Mouse (Mus musculus): ENCODE data around the gene Ooep.

The Ooep gene

DNA sequence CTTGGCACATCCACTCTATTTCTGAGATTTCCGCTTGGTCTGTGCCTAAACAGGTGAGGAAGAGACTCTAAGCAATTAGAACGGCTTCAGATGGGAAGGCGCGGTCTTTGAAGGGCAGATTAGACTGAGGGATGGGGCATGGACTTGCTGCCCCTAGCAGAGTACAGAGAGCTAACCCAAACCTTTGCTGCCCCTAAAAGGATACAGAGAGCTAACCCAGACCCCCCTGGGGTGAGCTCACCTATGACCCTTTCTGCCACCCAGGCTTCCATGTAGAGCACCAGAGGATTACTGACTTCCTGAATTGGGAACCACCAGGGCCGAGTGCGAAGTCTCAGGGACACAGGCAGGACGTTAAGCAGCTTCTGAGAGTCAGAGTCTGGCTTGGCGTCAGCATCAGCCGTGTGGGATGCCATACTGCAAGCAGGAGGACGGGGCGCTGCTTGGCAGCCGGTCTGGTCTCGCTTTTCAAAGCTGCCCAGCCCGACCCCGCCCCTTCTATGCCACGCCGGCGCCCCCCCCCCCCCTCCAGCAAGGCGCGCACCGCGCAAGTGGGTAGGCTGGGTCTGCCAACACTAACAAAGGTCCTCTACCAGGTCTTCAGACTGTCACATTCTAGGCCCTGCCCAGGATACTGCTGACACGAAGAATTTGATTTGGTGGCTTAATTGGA, at the start of gene Ooep:
Gene Ooep (minus strand): TSS at position 613 of the 673 bp plus-strand sequence.
- no peak for DNase-seq (ENCODE audit: low spot score in 2 of 2)

DNA sequence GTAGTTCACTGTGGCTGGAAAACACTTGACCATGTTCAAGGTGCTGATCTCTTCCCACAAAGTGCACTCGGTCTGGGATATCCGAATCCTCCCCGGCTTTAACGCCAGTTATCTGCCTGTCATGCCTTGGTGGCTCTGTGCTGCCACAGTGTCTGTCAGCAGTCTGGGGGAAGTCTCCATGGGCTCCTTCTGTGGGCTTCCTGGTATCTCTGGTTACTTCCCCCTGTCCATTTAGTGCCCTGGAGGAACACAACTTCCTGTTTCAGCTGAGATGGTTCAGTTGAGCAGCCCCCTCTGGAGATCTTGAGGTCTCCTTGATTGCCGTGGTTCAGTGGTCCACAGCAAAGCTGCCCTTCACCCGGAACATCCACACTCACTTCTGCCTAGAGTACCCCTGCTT, 49.7 kb upstream of the Ooep start:
- no peak for DNase-seq (ENCODE audit: low spot score in 2 of 2)

DNA sequence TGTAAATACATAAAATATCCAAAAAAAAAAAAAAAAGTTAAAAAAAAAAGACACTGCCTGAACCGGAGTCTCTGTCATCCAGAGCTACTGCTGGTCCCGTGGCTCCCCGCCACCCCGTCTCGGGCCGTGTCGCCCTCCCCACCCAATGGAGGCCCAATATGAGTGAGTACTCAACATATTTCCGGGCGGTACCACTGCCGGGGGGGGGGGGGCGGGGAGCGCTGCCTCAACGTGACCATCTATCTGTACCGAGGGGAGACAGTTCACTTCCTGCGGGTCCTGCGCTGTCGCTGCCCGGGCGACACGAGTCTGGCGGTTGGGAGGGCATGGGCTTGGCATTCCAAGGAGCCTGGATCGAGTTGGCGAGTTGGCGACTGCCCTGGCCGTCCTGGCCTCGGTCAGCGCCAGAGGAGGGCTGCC, 48.8 kb upstream of the Ooep start:
- no peak for DNase-seq (ENCODE audit: low spot score in 2 of 2)

DNA sequence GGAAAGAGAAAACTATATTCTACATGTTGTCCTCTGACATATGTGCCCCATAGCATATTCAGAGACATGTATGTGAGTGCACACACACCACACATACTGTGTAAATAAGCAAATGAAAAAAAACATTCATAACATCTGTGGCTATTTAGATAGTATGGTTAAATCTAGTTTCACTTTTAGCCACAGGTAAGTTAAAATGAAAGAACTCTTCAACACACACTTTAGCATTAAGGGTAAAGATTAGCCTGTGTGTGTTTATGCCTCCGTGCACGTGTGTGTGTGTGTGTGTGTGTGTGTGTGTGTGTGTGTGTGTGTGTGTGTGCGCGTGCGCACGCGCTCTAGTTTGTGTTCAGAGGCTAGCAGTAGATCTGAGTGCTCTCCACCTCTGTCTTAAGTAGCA, 23.1 kb upstream of the Ooep start:
- DNase-seq (ENCODE audit: low spot score in 2 of 2), result no peak

DNA sequence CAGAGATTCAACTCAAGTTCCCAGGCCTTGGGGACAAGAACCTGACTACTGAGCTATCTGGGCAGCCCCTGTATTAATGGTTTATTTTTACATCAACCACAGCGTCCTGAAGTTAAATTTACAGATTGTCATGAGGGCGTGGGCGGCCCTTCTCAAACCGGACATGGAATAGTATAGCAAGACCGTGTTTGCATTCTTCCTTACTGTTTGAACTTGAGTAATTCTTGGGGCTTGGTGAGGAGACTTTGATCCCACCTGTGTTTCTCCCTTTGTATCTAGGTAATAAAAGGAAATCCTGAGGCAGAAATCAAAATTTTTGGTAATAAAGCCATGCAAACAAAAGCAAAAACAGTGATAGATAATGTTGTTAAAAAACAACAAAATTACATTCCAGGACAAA, 22.0 kb upstream of the Ooep start:
- DNase-seq (ENCODE audit: low spot score in 2 of 2), result no peak

DNA sequence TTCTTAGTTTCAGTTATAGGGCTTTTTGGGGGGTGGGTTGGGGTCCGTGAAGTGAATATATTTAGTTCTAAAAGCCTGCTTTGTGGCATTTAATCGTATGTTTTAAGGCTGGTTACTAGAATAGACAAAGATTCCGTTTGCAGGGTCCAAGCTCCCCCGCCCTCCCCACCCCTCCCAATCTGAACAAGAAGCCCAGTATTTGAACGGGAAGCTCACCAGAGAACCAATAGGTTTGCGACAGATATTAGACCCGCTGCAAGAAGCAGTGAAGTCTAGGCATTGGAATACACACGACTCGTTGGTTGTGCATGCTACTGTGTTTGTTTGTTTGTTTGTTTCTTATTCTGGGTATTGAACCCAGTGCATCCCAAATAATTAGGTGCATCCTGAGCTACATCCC, 18.0 kb upstream of the Ooep start:
- no peak for DNase-seq (ENCODE audit: low spot score in 2 of 2)

DNA sequence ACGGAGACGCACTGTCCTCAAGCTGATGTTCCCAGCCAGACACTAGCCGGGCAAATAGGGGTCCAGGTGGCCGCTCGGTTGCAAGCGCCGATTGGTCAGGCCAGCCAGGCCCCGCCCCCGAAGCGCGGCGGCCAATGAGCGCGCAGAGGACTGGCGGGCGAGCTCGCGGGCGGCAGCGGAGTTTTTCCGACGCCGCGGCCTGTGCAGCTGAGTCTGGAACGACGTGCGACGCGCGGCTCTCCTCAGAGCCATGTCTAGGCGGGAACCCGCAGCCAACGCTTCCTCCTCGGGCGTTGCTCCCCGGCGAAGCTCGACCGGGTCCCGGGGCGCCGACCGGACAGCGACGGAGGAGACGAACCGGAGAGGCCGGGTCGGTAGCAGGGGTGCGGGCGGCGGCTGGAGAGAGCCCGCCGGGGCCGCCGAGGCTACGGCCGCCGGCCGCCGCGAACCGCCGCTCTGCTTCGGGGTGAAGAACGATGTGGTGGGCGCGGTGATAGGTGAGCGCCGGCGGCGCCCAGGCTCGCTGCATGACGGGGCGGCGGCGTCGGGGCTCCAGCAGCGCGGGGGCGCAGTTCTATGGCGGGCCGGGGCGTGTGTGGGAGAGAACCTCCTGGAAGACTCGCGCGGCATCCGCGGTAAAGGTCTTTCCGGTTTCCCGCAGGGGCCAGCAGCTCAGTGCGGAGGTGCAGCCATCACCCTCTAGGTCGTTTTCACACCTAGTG, 17.3 kb upstream of the Ooep start, which contains the start of gene Ddx43:
Gene Ddx43 (plus strand): TSS at position 148 of the 722 bp plus-strand sequence.
- peak; percentile 4 to 9 for DNase-seq (ENCODE audit: low spot score in 2 of 2)

DNA sequence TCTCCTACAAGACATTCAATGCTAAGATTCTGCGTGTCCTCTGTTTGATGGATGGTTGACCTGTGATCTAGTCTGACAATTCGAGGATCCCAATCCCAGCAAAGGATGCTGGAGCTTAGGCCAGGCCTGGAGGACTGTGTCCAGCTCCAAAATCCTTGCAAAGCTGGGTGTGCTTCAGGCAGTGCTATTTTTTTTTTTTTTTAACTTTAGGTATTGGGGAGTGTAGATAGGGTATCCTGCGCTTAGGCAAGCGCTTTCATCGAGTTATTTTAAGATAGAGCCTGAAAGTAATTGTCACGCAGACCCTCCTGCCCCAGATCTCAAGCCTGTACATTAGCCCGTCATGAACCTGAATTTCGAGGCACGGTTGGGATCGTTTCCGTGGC, 16.7 kb upstream of the Ooep start:
- DNase-seq (ENCODE audit: low spot score in 2 of 2), result no peak

DNA sequence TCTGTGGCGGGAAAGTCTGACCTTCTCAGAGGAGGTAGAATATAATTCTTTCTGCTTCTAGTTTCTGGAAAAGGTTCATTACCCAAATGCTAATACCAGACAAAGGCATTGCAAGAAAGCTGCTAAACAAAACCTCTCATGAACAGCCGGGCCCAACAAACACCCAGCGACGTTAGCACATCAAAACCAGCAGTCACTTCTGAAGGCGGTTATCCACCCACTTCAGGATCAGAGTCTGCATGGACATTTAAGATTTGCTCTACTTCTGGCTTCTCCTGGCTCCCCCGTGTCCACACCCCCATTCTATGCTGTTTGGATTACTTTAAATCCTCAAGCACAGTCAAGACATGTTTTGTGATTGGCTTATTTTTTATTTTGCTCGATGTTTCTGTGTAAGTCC, 16.1 kb upstream of the Ooep start:
- DNase-seq (ENCODE audit: low spot score in 2 of 2), result no peak

DNA sequence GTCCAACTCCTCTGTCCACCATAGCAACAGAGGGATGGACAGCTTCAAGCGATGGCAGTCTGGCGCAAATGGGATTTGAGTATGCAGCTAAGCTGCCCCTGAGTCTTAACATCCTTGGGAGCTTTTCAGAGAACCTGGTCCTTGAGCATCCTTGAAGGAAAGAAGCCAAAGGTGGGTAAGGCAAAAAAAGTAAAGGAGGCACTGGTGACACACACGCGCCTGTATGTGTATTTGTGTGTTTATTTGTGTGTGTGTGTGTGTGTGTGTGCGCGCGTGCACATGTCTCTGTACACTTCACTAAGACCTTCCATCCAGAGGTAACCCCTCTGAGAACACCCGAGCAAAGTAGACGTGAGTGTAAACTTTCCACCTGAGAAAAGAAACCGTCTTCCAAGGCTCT, 15.2 kb upstream of the Ooep start:
- DNase-seq (ENCODE audit: low spot score in 2 of 2), result no peak

DNA sequence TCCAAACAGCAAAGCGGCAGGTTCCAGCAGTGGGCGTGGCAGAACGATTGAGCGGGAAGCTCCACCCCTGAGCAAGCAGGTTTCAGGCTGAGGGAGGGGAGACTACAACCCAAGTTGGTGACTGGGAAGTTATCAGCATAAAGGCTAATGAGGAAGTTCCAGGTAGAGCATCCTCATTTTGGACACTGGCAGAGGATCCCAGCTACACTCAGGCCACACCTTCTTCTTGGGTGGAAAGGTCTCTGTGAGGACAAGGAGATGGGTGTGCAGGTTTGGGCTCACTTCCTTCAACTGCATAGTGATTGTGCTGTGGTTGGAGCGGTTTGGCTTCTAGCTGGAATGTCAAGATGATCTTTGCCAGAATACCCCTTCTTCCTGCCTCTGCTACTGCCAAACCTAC, 11.5 kb upstream of the Ooep start:
- no peak for DNase-seq (ENCODE audit: low spot score in 2 of 2)

DNA sequence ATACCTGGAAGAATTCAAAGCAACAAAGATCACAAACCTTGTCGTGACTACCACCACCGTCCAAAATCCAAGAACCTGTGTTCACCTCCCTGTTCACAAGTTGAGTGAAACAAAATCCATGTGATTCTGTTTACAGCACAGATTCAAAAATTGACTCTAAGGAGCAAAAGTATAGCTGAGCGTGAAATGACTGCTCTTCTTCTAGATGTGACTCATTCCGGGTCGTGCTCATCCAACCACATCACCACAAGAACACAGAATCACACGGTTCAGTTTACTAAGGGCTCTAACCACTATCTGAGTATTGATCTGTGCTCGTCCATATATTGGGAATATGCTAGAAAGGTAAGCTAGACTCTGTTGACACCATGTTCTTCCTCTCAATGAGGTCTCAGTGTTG, 8.4 kb upstream of the Ooep start:
- no peak for DNase-seq (ENCODE audit: low spot score in 2 of 2)

DNA sequence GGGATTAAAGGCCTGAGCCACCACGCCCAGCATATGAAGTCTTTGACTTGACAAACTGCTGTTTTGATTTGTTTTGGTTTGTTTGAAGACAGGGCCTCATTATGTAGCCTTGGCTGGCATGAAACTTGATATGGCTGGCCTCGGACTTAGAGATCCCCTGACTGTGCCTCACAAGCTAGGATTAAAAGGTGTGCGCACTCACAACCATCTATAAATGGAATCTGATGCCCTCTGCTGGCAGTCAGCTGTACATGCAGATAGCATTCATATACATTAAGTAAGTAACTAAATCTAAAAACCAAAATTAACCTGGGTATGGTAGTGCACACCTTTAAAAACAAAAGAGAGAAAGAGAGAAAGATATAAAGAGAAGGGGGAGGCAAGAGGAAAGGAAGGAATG, 7.4 kb upstream of the Ooep start:
- no peak for DNase-seq (ENCODE audit: low spot score in 2 of 2)

DNA sequence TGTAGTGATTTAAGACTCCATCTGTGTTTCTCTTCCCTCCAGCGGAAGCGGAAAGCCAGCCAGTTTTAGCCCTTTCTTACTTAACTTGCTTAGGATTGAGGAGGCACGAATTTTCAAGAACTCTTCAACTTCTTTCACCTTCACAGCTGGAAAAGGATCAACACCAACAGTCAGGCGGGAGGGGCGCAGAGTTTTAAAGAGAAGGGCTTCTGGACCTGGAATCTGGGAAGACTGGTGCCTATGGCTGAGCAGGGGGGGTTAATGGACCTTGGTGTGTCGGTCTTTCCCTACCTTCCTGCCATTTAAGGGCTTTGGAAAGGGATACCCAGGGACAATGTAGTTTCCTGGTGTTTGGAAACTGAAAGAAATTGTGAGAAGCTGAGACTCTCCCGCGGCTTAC, 979 bp downstream of the Ooep start:
- DNase-seq (ENCODE audit: low spot score in 2 of 2), result no peak

DNA sequence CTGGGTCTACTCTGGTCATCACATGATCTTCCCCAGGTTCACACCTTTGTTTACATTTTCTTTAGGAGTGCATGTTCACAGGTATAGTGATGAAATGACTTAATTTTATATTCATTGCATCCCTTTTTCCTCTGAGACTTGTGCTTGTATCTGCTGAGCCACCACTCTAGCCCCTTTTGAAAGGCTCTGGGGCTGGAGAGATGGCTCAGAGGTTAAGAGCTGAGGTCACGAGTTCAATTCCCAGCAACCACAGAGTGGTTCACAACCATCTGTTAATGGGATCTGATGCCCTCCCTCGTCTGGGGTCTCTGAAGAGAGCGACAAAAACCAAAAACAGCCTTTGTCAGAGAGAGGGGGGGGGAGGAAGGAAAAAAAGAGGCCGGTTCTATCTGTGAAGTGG, 3.0 kb downstream of the Ooep start:
- no peak for DNase-seq (ENCODE audit: low spot score in 2 of 2)

DNA sequence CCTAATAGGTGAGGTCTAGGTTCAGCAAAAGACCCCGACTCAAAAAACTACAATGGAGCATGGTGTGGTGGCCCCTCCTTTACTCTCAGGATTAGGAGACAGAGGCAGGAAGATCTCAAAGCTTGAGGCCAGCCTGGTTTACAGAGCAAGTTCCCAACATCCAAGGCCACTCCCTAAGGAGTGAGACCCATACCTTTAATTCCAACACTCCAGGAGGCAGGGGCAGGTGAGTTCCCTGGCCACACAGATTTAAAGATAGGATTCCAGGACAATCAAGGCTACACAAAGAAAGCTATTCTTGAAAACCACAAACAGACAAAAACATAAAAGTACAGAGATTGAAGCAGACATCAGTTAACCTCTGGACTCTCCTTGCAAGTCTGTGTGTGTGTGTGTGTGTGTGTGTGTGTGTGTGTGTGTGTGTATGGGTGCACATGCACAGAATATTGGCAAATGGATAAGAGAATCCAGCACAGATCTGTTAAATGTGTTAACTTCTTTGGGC, 3.6 kb downstream of the Ooep start:
- DNase-seq (ENCODE audit: low spot score in 2 of 2), result no peak

DNA sequence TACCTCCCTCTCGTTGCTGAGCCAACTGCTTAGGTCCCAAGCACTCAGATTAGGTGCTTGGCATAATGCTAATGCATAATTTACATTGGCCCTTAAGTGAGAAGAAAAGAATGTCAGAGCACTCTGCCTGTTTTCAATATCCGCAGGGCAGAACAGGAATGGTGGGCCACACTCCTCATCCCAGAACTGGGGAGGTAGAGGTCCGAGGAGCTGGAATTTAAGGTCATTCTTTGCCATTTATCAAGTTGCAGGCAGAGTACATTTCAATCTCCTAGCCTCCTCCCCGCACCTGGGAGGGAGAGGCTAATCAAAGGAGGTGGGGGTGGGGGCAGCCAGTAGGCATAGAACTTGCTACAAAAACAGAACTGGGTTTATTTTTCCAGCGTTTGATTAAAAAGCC, 4.1 kb downstream of the Ooep start:
- DNase-seq (ENCODE audit: low spot score in 2 of 2), result no peak

DNA sequence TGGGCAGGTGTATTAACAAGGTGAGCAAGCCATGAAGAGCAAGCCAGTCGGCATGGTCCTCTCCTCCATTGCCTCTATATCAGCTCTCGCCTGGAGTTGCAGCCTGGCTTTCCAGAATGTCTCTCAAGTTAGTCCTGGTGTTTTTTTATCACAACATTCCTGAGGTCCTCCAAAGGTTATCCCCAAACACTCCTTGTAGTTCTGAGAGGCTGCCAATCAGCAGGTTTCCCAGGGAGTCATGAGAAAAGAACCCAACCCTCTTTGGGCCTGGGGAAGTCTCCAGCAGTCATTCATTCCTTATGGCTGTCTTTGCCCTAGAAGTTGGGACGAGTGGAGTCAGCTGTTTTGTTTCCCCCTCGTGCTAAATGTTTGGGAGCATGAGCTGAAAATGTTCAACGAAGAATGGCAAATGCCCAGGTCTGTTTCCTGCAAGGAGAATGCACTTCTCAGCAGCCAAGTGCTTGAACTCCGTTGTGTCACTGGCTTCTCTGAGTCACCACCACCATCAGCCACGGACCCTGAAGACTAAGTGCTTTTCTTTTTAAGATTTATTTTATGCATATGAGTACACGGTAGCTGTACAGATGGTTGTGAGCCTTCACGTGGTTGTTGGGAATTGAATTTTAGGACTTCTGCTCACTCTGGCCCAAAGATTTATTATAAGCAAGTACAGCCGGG, 5.6 kb downstream of the Ooep start:
- no peak for DNase-seq (ENCODE audit: low spot score in 2 of 2)

DNA sequence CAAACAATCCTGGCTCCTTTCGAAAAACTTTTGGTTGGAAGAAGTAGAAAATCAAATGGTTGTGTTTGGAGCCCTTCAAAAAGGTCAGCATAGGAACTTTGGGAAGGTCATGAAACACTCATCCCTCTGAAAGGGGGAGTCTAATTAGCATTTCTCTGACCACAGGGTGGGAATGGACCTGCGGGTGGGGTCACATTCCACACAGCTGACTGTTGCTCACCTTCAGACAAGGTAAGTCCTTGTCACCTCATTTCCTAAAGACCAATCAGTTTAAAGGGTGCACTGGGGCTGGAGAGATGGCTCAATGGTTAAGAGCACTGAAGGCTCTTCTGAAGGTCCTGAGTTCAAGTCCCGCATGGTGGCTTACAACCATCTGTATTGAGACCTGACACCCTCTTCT, 7.1 kb downstream of the Ooep start:
- DNase-seq (ENCODE audit: low spot score in 2 of 2), result no peak

DNA sequence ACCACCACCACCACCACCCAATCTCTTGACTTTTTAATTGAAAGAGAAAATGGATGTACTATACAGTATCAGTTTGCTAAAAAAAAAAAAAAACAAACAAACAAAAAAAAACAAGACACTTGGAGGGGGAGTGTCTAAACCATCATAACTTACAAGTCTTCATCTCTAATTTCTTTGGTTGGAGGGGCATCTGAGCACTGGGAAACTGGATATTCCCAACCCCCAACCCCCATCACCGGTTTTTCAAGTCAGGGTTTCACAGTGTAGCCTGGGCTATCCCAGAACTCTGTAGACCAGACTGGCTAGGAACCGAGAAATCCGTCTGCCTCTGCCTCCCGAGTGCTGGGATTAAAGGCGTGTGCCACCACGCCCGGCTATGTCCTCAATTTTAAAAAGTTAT, 8.7 kb downstream of the Ooep start:
- no peak for DNase-seq (ENCODE audit: low spot score in 2 of 2)

DNA sequence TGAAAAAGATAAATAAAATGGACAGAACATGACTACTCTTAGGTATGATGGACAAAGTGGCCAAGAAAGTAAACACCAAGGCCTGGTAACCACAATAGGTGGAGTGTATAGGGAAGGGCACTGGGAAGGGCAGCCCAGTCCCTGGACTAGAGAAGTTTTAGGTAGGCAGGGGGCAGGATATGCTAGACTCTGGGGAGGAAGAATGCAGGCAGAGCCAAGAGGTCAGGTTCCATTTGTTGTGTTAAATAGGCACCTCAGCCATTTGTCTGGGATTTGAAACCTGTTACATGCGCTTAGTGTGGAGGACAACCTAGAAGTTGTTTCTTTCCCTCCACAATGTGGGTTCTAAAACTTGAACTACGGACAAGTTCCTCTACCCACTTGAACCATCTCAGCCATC, 9.2 kb downstream of the Ooep start:
- DNase-seq (ENCODE audit: low spot score in 2 of 2), result no peak

DNA sequence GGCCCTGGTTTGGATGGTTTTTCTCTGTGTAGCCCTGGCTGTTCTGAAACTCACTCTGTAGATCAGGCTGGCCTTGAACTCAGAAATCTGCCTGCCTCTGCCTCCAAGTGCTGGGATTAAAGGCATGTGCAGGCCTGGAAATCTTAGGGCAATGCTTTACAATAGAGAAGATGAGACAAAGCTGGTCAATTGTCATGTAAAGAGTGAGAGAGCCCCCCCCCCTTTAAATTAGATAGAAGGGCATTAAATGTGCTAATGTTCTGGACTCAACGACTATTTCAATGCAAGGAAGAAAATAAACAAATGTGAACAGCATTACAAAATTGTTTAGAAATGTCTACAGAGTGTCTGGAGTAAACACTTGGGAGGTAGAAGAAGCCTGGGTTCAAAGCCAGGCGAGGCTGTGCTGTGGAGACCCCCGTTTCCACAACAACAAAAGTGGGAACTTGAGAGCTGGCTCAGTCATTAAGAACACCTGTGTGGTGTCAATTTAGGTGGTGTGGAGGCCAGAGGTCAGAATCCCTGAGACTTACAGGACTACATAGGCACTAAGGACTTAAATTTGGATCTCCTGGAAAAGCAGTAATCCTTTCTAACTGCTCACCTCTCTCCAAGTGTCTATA, 9.7 kb downstream of the Ooep start:
- DNase-seq (ENCODE audit: low spot score in 2 of 2), result no peak
